Mouse (Mus musculus): ENCODE results near the gene Safb2.

Safb2 gene

DNA sequence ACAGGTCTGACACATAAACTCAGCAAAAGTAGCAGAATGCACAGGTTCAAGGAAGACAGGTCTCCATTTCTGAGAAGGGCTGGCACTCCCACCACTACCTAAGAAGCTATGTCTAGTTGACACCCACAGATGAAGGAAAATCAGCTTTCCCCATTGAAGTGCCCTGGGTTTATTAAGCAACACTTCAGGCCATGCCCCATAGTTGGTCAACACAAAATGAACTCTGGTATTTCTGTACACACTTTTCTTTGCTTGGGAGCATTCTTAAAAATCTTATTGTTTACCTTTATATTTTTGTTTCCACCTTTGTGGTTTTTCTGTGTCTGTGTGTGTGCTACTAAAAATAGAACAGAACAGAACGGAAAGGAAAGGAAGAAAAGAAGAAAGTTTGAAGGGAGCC lies 24.3 kb downstream of the Safb2 start:
- no peak for DNase-seq (ENCODE audit: low spot score in 2 of 2)

DNA sequence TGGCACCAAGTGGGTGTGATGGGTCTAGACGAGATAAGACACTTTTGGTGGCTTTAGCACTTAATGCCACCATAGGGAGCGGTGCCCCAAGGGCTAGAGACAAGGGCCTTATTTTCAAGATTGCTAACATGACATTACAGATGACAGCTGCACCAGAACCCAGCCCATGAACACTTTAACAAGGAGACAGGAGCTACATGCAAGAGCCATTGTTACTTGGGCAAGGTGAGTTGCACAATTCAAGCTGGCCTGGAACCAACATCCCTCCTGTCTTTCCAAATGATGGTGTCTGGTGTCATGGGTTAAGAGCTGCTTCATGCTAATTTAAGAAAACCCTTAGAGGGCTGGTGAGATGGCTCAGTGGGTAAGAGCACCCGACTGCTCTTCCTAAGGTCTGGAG lies 25.0 kb downstream of the Safb2 start:
- no peak for DNase-seq (ENCODE audit: low spot score in 2 of 2)

DNA sequence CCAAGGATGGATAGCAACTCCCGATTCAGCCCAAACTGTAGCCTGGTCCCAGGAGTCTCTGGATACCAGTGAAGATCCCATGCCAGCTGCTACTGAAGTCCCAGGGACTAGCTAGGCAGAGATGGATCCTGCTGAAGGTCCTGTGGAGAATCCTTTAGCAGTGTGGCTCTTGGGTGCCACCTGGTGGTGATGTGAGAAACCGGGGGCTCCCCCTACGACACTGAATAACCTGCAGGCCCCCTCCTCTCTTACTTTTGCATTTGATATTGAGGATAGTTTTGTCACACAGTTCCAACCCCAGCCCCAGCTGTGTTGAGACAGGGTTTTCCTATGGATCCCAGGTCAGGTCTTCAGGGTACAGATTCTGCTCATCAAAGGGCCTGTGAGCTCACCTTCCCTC lies 25.9 kb downstream of the Safb2 start:
- DNase-seq (ENCODE audit: low spot score in 2 of 2) = peak in 1 of 2 experiments; percentile 51

DNA sequence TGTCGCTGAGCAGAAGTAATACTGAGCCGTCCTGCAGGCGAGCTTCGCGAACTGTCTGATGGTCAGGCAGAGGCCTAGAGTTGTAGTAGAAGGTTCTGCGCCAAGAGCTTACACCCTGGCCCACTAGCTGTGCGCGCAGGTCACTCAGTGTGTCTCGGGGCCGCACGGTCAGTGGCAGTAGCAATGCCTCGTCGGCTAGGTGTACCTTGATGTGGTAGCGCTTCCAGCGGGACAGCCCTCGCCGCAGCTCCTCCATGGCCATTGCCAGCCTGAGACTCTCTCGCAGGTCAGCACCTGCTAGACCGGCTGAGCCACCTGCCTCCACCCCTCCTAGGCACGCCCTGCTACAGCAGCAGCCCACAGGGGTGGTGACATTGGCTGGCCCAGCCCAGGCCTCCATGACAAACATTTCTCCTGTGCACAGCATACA lies 30.2 kb downstream of the Safb2 start, which contains the start of gene Gm20219:
Gene Gm20219 (minus strand): TSS at position 266 of the 430 bp plus-strand sequence.
- peak; percentile 77 to 79 for DNase-seq (ENCODE audit: low spot score in 2 of 2)

DNA sequence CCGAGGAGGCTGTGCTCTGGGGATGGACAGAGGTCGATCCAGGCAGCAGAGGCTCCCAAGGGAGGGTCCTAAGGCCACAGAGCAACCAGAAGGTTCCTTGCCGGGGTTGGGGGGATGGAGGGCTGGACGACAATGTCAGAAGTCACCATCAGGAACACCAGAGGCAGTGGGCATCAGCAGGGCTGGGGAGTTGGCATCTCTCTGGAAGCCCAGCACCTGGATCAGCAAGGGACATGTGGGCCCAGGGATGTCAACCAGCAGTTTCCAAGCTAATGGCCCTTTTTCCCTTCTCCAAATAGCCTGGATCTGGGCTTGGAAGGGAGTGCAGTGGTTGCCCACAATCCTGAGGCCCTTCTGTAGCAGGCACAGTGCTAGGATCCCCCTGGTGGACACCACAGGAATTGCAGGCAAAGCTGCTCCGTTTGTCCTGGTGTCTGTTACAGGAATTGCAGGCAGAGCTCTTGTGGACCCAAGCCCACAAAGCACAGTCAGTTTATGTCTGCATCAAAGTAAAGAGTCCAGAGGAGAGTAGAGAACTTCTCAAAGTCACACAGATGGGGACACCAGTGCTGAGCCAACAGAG lies 31.5 kb downstream of the Safb2 start:
- DNase-seq (ENCODE audit: low spot score in 2 of 2) = peak; percentile 52 to 61

DNA sequence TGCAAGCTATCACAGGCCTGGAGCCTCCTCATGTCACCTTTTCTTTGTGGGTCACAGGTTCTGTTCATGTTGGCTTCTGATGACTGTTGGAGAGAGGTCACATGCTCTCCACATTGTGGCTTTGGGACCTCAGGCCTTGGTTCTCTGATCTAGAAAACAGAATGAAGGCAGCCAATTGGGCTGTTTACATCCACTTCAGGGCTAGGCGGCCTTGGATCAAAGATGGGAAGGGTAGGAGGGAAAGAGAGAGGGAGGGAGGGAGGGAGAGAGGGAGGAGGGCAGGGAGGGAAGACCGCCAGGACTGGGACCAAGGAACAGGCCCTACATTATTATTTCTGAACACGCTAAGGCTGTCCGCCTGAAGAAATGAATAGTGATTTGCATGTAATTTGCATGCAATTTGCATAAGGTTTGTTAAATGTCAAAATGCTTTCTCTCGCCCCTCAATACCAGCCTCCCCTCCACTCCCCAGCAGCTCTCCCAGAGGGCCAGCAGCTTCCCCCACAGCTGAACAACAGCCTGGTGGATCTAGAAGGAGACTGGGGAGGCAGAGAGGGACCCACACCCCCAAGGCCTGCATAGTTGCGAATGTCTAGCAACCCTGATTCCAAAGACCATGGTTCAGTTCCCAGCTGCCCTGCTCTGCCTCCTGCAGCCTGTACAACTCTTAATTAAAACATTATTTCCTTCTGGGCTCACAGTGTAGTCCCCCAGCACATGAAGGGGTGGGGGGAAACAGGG lies 32.4 kb downstream of the Safb2 start:
- no peak for DNase-seq (ENCODE audit: low spot score in 2 of 2)

DNA sequence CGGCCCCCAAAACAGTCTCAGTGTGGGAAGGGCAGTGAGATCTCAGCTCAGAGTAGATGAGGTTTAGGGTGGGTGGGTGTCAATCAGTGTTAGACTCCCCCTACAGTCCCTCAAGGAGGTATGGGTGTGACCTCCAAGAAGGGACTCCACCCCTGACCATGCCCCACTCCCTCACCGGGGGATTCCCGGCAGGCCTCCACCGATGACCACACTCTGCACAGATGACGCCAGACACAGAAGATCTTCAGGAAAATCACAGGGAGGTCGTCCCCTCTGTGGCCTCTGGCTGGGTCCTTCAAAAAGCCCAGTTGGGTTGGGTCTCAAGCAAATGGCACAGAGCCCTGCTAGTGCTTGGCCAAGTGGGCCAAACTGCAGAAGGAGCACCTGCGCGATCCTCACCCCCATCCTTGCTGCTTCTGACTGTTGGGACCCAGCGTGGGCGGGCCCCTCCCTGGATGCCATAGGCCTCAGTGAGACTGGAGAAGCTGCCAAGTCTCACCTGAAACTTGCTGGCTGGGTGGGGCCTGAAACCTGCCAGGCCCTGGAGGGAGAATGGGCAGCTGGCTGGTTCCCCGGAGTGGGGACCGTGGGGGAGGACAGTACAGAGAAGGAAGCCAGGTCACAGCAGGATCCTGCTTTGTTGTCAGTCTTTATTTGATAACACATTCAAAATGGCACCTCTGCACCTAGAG lies 33.5 kb downstream of the Safb2 start:
- no peak for DNase-seq (ENCODE audit: low spot score in 2 of 2)

DNA sequence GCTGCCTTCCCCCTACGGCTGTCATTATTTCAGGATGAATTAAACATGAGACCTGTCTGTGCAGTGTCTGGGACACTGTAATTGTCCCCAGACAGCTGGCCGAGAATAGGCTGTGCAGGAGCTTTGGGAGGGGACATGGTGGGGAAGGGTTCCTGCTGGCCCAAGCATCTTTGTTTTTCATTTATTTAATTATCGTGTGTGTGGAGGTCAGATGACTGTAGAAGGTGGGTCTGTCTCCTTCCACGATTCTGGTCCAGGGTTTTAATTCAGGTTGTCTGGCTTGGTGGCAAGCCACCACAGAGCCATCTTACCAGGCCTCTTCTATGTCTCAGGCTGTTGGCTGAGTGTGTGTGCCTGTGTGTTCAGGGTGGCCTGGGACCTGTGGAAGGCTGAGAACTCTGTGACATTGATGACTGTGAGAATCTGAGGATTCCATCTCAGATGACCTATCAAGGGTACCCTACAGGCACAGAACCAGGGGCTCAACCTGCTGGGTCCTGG lies 35.7 kb downstream of the Safb2 start:
- DNase-seq (ENCODE audit: low spot score in 2 of 2) = no peak

DNA sequence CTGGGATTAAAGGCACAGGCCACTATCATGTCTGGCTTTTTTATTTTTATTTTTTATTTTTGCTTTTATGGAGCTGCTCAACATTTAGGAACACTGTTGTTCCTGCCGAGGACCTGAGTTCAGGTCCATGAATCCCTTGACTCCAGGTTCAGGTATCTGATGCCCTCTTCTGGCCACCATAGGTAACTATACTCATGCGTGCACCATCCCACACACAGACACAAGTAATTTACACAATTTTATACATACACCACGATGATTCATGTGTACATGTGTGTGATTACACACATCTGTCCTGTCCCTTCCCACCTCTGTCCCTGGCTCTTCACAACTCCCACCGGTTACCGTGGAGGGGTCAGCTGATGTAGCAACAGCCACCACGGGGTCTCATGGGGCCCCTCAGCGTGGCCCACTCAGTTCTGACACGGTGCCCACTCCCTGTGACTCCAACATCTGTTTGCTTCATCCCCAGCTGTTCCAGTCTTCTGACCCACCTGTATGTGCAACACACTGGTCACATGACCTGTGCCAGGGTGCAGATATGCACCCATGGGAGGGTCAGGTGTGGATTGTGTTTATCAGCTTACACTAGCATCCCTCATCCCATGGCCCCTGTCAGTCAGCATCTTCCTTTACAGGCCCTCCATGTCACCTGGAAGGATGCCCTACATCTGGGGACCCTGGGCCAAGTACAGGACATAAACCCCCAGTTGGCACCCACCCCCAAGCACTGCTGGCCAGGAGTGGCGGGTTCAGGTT lies 36.4 kb downstream of the Safb2 start:
- DNase-seq (ENCODE audit: low spot score in 2 of 2) = no peak

DNA sequence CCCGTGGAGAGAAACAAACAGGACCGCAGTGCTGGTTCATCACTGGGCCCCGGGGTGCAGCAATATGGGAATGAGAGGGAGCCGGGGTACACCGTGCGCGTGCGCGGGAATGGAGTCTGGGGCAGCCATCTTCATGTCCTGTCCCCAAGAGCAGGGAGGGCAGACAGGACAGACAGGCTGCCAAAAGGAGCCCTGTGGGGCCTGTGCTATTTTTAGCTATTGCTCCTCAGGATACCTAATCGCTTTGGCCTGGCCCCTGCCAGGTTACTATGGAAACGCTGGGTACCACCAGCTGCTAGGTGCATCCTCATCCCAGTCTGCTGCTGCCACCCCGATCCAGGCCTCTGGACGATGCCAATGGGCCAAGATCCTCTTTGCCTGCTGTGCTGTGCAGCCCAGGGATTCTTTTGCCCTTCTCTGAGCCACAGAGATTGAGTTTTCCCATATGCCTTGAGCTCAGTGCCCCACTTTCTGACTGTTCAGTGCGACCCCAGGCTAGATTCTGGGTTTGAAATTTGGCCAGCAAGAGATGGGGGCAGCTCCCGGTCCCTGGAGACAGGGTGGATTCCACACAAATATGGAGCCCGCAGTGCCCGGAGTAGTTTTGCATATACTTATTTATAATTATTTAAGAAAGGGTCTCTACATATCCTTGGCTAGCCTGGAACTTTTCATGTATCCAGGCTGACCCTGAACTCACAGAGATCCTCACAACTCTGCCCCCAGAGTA lies 37.1 kb downstream of the Safb2 start:
- no peak for DNase-seq (ENCODE audit: low spot score in 2 of 2)

DNA sequence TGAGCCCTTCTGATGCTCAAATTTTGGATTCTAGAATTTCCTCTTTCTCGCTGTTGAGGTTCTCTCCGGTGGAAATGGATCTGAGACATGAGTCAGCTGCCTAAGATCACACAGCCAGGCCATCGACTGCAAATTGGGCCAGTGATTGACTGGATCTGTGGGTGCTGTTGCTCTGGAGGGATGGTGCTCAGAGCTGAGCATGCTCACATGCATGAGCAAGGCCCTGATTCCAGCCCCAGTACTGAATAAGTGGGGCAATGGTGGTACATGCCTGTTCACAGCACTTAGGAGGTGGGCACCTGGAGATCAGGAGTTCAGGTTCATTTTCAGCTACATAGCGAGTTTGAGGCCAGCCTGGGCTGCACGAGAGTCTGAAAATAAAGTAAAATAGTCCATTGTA lies 37.8 kb downstream of the Safb2 start:
- DNase-seq (ENCODE audit: low spot score in 2 of 2) = no peak

DNA sequence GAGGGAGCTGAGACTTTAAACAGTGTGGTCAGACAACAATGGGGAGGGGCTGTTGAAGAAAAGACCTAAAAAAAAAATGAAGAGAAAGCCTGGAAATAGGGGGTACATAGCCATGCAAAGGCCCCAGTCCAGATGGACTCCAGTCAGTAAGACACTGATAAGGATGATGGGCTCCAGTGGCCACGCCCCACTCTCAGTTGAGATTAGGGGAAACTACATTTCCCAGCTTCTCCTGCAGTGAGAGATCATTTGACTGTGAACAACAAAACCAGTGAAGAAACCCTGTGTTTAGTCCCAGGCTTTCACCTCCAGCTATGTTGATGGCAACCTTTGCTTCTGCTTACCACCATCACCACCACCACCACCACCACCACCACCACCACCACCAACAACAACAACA lies 38.4 kb downstream of the Safb2 start:
- DNase-seq (ENCODE audit: low spot score in 2 of 2) = no peak

DNA sequence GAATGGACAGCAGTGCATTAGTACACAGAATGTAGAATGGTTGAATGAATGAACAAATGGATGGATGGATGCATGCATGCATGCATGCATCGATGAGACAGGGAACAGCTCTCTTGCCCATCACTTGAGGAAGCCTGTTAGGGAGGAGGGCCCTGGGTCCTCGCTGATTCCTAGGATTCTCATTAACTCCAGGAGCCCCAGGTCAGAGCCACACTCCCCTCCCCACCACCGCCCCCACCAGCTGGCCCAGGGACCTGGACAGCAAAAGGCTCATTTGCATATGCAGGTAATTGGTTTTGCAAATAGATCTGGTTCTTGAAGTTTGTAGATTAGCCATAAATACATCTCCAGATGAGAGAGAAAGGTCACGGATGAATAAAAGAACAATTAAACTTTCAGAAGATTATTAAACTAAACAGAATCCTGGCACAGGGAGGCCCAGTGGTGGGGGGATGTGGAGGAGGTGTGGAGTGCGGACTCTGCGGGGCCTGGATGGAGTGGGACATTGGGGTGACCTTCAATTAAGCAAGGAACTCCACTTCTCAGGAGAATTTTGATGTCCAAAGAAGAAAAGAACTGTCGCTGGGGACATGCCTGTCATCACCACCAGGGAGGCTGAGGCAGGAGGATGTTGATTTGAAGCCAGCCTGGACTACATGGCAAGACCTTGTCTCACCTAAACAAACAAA lies 39.5 kb downstream of the Safb2 start:
- DNase-seq (ENCODE audit: low spot score in 2 of 2) = no peak

DNA sequence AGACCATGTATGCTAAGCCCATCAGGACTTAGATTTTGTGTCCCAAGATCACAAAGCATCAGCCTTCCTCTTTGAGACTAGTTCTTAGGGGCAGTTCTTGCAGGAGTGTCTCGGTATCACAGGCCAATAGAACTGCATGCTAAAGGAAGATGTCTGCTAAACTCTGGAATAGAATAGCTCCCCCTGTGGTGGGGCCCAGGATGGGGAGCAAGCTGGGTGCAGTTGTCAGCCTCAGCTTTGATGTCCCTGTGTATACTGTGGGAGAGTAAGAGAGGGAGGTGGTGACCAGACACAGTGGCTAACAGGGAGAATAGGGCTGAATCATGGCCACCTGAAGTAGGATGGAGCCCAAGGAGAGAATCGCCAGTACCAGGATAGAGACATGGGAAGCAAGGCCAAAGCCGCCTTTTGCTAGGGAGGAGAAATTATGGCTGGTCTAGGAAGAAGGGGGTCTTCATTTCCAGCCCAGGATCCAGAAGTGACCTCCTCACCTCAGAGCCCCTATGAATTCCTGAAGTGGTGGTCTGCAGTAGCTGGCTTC lies 40.6 kb downstream of the Safb2 start:
- DNase-seq (ENCODE audit: low spot score in 2 of 2) = no peak

DNA sequence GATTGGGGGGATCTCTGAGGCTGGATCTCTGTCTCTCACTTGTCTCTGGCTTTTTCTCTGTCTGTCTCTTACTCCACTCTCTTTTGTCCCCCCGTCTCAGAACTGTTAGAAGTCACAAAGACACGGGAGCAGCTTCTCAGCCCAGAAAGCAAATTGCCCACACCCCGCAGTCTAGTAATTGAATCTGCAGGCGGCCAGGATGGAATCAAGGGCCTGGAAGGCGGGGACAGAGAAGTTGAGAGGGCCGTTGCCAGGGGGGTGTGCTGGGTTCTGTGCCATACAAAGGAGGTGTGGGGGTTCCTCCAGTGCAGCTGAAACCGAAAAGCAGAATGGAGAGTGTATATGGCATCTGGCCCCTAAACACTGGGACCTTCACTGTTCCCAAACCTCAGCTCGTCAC lies 41.6 kb downstream of the Safb2 start:
- DNase-seq (ENCODE audit: low spot score in 2 of 2) = no peak

DNA sequence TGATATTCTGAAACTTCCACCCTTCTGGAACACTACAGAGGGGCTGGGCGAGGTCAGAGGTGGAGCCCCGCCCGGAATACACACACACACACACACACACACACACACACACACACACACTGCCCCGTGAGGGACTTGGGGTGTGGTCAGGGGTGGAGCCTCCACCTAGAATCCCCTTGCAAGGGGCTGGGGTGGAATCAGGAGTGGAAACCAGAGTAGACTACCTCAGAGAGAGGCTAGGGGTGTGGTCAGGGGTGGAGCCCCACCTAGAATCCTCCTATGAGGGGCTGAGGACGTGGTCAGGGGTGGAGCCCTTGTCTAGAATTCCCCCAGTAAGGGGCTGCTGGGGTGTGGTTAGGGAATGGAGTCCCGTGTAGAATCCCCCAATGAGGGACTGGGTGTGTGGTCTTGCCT lies 43.8 kb downstream of the Safb2 start:
- DNase-seq (ENCODE audit: low spot score in 2 of 2) = no peak

DNA sequence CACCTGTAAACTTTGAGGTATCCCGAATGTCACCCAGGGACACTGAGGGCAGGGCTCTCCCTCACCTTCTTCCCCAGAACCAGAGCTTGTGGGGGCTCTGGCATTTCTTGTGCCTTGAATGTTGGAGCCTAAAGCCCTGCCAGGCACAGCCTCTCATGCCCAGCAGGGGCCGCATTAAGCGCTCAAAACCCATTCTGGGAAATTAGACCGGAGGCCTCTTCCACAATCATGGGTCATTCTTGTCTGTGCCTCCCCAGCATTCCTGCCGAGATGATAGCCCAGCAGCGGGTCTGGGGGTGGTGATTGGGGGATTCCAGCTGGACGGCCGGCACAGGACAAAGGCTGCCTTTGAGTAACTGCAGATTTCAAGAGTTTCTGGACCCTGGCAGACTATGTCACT lies 46.5 kb downstream of the Safb2 start:
- DNase-seq (ENCODE audit: low spot score in 2 of 2) = no peak

DNA sequence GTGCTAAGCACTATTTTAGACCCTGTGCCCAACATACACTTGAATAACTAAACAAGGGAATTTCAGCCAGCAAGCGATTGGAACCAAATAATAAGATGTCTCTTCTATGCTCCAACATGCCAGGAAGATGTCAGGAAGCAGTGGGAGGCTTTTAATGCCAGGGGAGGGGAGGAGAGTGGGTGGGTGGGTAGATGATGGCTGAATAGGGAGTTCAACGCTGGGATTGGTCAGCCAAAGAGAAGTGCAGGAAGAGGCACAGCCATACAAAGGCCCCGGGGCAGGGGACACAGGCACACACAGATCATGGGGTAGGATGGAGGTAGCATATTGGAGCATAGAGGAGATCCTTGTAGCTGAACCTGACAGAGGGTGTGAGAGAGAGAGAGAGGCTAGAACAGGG lies 47.5 kb downstream of the Safb2 start:
- no peak for DNase-seq (ENCODE audit: low spot score in 2 of 2)

DNA sequence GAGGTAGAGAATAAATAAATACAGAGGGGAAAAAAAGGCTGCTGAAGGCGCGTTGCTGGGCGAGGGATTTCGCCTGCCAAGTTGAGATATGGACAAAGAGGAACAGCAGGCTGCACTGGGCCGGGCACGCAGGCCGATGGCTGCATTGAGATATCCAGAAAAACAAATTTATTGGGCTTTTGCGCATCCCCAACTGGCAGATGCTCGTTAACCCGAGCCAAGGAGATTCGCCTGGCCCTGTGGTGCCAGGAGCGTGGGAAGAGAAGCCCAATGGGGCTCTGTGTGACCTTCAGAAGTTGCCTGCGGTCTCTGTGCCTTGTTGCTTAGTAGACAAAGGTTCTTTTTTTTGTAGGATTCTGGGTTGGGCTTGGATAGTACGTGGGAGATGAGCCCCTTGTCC lies 48.2 kb downstream of the Safb2 start:
- no peak for DNase-seq (ENCODE audit: low spot score in 2 of 2)

DNA sequence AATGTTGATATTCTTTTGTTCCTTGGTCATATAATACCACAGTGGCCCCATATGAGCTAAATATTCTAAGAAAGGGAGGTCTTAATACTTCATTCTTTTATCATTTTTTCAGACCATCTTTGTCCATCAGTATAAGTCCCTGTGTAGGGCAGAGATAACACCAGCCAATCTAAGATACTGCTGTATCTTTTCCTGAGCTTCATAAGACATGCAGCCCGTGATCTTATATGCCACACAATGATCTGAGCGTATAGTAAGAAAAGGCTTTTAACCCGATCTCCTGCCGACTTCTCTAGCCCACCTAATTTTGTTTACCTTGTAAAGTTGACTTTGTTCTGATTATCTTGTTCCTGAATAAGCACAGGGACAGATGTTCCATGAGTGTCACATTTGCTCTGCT lies 59.4 kb downstream of the Safb2 start:
- no peak for DNase-seq (ENCODE audit: low spot score in 2 of 2)

DNA sequence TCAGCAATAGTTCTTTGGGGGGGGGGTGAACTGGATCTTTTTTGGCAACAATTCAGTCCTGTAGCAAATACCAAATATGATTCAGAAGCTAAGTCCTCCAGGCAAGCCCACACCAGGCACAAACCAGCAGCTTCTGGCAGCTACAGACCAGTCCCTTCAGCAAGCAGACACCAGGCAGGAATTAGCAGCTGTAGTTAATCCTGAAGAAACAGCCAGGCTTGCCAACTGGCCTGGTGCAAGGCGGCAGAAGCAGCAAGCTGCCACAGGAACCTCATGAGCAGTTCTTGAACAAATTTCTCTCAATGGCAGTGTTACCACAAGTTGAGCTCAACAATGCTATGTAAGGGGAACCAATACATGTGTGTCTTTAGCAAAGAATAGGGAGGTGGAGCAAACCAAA lies 61.6 kb downstream of the Safb2 start:
- DNase-seq (ENCODE audit: low spot score in 2 of 2) = no peak

Measured in urinary bladder, adult 18-20 months (tissue).